Mouse (Mus musculus) right cerebral cortex, adult 2 months (tissue): ENCODE results near the gene Top3a.
"Not testable (repeated sequence)": the region's sequence is repeated elsewhere in the genome, so short reads cannot be mapped to it uniquely, and the experiment has no call there.

ENCODE experiments used
- DNase-seq, 2 experiments: peaks; one replicate each; pipeline ENCODE4 v3.0.0; 2021 to 2022; ENCODE audit warnings: low spot score in 2 of 2

Gene Top3a

GRCm38 (mm10) chr11:60776829-60777740 lies at the start of gene Top3a, which contains the start of gene Smcr8:
TSS of gene Top3a (minus strand) at chr11:60777365.
TSS of gene Smcr8 (plus strand) at chr11:60777524.
- peak; percentile 87 to 92 for DNase-seq

- no peak for DNase-seq
Observed at GRCm38 (mm10) chr11:60826700-60827099, 49.5 kb upstream of the Top3a start.

GRCm38 (mm10) chr11:60825191-60825590 lies 48.0 kb upstream of the Top3a start:
- DNase-seq = no peak

DNA sequence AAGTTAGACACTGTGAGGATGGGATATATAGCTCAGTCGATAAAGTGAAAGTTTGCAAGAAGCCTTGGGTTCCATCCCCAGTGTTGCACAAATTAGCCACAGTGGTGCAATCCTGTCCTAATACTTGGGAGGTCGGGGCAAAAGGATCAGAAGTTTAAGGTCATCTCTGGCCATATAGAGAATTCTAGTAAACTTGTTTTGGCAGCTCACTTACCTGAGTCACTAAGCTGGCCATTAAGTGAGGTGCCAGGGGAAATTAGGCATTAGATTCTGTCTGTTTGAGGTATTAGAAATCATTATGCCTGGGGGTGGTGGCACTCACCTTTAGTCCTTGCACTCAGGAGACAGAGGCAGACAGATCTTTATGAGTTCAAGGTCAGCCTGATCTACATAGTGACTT lies 46.6 kb upstream of the Top3a start:
- DNase-seq = no peak

DNA sequence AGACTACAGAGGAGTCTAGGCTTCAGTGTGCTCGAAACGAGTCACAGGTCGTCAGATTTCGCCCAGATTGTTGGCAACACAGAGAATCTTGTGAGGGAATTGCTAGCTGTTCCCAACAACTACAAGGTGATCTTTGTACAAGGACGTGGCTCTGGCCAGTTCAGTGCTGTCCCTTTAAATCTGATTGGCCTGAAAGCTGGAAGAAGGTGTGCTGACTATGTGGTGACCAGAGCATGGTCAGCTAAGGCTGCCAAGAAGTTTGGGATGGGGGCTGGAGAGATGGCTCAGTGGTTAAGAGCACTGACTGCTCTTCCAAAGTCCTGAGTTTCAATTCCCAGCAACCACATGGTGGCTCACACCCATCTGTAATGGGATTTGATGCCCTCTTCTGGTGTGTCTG lies 39.2 kb upstream of the Top3a start:
- DNase-seq = no peak

- not testable (repeated sequence) for DNase-seq
Observed at GRCm38 (mm10) chr11:60811618-60812017, 34.5 kb upstream of the Top3a start, which contains the start of gene Shmt1. TSS of gene Shmt1 (minus strand) at chr11:60811718.

DNA sequence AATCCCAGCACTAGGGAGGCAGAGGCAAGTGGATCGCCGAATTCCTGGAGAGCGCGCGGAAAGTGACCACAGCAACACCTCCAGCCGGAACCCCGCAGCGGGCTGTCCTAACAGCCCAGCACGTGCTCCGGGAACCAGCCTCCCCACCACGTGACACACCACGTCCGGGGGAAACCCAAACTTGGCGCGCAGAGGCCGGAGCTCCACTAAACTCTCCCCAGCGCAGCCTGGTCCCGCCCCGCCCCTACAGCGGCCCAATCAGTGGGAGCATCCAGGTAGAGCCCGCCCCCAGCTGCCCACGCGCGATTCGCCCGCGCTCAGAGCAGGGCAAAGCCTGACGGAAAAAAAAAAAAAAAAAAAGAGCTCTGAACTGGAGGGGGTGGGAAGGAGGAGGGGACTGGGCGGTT lies 33.9 kb upstream of the Top3a start:
- peak; percentile 85 to 87 for DNase-seq

- DNase-seq = no peak
Observed at GRCm38 (mm10) chr11:60810046-60810965, 33.1 kb upstream of the Top3a start.

- DNase-seq = no peak
Observed at GRCm38 (mm10) chr11:60809546-60809945, 32.4 kb upstream of the Top3a start.

DNA sequence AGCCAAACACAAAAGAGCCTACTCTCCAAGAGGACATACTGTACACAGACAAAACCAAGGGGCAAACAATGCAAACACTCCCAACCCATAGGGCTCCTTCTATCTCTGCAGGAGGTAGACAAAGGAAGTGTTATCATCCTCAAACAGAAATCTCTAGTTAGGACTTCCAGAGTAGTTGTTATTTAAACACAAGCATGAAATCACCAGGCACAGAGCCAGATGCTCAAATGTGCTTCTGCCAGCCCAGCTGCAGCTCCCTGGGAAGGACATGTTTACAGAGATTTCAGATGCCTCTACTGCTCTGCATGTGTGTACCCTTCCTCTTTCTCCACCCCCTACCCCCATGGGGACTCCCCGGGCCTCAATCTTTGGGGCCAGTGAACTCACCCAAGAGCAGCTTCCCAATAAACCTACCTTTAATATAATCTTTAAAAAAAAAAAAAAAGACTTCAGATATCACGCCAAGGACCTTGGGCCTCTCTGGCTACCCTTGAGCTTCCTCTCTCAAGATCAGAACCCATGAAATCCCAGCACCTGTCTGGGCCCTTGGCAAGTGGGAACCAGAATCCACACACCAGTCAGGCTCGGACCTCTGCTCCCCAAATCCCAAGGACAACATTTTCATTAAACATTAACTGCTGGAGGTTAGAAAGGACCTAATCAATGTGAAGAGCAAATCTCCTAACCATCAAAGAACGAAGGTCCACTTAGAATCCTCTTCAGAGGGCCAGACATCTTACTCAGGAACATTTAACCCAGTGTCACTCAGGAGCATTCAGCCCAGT lies 31.3 kb upstream of the Top3a start:
- peak; percentile 16 to 47 for DNase-seq

DNA sequence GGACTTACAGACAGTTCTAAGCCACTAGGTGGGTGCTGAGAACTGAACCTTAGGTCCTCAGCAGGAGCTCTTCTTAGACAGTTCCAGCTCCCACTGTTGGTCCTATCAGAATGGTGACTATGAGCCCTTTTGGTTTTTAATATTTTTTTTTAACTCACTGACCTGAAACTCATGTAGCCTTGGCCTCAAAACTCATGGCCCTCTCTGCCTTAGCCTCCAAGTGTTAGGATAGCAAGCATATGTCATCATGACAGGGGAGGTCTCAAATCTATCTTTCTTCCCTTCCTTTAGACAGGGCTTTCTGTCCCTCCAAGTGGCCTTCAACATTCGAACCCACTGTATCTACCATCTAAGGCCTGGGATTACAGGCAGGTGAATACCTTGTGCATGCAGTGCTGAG lies 23.7 kb upstream of the Top3a start:
- no peak for DNase-seq

DNA sequence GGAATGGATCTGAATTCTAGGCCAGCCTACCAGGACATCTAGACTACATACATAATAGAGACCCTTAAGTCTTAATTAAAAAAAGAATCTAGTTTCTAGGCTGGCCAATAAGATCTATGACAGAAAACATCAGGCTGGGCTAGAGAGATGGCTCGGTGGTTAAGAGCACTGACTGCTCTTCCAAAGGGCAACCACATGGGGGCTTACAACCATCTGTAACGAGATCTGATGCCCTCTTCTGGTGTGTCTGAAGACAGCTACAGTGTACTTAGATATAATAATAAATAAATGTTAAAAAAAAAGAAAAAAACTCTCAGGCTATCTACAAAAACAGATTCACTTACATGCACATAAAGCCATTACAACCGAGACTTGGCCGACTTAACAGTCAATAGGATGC lies 22.8 kb upstream of the Top3a start:
- DNase-seq = no peak

- DNase-seq = no peak
Observed at GRCm38 (mm10) chr11:60796342-60796741, 19.2 kb upstream of the Top3a start.

DNA sequence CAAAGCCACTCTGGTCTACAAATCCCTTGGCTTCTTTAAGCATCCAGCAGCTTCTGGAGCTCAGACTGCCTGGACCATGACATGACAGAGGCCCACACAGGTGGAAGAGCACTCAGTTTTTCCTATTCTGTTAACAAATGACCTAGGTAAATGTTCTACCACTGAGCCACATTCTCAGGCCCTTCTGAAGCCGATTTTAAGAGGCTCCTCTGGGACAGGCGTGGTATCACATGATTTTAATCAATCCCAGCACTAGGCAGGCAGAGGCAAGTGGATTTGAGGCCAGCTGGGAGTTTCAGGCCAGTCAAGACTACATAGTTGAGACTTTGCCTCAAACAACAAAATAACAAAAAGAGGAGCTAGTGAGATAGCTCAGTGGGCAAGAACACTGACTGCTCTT lies 13.3 kb upstream of the Top3a start:
- DNase-seq = no peak

- DNase-seq = no peak
Observed at GRCm38 (mm10) chr11:60787595-60787994, 10.4 kb upstream of the Top3a start.

- DNase-seq = no peak
Observed at GRCm38 (mm10) chr11:60784179-60784922, 7.2 kb upstream of the Top3a start.

DNA sequence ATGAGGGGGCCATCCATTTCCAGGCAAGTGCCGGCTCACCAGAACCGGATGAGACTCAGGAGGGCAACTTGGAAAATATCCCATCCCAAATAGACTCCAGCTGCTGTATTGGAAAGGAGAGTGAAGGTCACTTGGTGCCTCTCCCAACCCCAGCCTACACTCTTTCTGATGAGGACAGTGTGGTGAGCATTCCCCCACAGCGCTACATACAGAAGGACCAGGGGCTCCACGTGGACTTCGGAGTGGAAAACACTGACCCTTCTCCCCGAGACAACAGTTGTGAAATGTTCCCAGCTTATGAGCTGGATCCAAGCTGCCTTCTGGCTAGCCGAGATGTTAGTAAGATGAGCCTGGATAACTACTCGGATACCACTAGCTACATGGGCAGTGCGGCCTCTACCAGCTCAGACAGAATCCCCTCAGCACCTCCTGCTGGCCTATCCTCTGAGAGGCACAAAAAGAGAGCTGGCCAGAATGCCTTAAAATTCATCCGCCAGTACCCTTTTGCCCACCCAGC lies 2.6 kb upstream of the Top3a start:
- DNase-seq = no peak

DNA sequence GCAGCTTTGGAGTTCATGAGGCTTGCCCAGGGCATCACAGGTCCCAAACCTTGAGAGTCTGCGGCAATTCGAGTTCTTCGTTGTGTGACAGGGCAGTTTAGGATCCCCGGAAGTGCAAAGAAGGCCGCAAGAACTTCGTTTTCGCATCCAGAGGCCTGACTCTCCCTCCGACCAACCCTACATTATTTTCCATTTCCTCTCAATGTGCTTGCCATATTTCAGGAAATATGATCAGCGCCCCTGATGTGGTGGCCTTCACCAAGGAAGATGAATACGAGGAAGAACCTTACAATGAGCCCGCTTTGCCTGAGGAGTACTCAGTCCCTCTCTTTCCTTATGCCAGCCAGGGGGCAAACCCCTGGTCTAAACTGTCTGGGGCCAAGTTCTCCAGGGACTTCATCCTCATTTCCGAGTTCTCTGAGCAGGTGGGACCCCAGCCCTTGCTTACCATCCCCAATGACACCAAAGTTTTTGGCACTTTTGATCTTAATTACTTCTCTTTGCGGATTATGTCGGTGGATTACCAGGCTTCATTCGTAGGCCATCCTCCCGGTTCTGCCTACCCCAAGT lies 721 bp upstream of the Top3a start:
- DNase-seq = no peak

DNA sequence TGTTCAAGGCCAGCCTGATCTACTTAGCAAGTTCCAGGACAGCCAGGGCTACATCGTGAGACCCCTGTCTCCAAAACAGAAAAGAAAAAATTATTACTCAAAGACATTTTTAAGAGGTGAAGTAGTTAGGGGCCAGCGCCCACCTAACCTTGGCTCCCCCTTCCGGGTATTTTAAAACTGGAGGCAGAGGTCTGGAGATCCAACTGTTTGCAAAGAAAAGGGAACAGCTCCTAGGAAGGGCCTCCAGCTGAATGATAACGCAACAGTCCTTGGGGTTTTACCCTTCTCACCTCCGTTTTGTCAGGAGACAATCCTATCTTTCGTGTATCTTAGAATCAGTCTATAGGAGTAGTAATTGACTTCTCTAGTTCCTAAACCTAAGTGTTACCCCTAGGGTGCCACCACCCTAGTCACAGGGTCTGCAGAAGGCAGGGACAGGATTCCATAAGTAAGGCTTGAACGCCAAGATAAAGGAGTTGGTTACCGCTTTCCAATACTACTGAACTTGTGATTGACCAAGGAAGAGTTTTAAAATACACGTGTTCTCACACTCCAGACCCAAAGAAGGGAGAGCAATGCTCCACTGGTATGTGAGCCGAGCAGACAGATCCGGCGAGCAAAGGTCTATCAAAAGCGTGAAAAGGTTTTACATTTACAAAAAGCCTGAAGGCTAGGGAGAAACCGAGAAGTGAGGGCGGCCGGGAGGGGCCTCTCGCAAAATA lies 897 bp downstream of the Top3a start:
- DNase-seq = no peak

- DNase-seq = no peak
Observed at GRCm38 (mm10) chr11:60775578-60775977, 1.6 kb downstream of the Top3a start.
